12 mouse cellular contexts compared by ENCODE assay signal in the genomic region with DNA sequence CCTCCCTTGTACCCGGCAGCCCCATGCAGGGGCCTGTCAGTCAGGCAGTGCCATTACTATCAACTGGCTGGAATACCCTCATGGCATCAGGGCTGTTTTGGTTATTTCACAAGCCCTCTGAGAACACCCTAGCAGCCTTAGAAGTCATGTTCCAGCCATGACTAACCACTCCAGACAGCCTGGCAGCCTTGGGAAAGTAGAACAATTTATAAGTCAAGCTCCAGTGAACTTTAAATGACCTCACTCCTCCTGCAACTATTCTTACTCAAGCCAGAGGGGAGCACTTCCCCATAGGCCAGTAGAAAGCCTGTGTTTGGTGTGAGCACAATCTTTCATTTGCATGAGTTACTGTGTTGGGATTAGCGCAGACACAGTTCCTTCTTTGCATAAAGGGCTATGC.
A peak's percentile ranks its signal among the peaks of the same experiment; 100 is the strongest.
DNase-seq lines count a peak whose midpoint lies in the region; ATAC-seq lines count a peak whose summit lies in the region.
"Had no signal": no experiment of that assay in that cellular context is flagged by ENCODE, and none has a peak within 500 bp of the region (broad histone marks: within the 10 kb centered on the region; RNA-seq: fewer than 3 reads in every experiment).

No protein-coding gene starts in this region.

- DNase-seq in limb, embryonic 10.5 days (ENCODE audit: low spot score), result no peak
- peak; percentile 51 for DNase-seq in adrenal gland, postnatal 10 days
- DNase-seq in kidney, adult 18-20 months, result peak; percentile 6
- DNase-seq in MN1 (ENCODE audit: low spot score), result no peak
- no peak for DNase-seq in ovary, postnatal 36 days (ENCODE audit: low spot score)
- DNase-seq in right cerebral cortex, postnatal 10 days (ENCODE audit: low spot score in 2 of 2), result no peak
- DNase-seq: gastrocnemius, postnatal 14 days; thymus, postnatal 4 days had no signal

- H3K4me3 ChIP-seq in limb, embryonic 13.5 days, result no peak overlapping the region
- no peak overlapping the region for H3K4me3 ChIP-seq in limb, embryonic 10.5 days
- H3K4me3 ChIP-seq: myocyte had no signal

- H3K27me3 ChIP-seq in limb, embryonic 13.5 days, result no peaks in the 10 kb centered on the region
- H3K27me3 ChIP-seq in limb, embryonic 10.5 days (ENCODE audit: low read depth, poor library complexity, severe bottlenecking), result no peaks in the 10 kb centered on the region

- H3K4me2 ChIP-seq in limb, embryonic 13.5 days (replicated peaks), result no peak overlapping the region

- no peaks in the 10 kb centered on the region for H3K36me3 ChIP-seq in limb, embryonic 13.5 days
- no peaks in the 10 kb centered on the region for H3K36me3 ChIP-seq in limb, embryonic 10.5 days
- H3K36me3 ChIP-seq: G1E had no signal

- H3K9ac ChIP-seq in limb, embryonic 13.5 days, result no peak overlapping the region

- no peak overlapping the region; the same call in 1 of the 2 replicates for H3K27ac ChIP-seq in limb, embryonic 13.5 days
- no peak overlapping the region for H3K27ac ChIP-seq in limb, embryonic 10.5 days

- H3K9me3 ChIP-seq in limb, embryonic 13.5 days, result no peaks in the 10 kb centered on the region
- no peaks in the 10 kb centered on the region for H3K9me3 ChIP-seq in limb, embryonic 10.5 days (replicated peaks)
- H3K9me3 ChIP-seq: G1E had no signal

- 74% methylated on average over 2 of the region's 2 CpGs for WGBS in limb, embryonic 13.5 days
- WGBS in limb, embryonic 10.5 days, result 91% methylated on average over 2 of the region's 2 CpGs

- ATAC-seq in limb, embryonic 13.5 days (ENCODE audit: low FRiP score, low read depth), result peak; percentile 67
- peak; percentile 89 for ATAC-seq in megakaryocyte progenitor cell, adult 5-6 weeks (replicated peaks; ENCODE audit: poor library complexity)

- peaks cover 15% of the 10 kb centered on the region for H3K4me1 ChIP-seq in limb, embryonic 13.5 days
- peaks cover 6% of the 10 kb centered on the region for H3K4me1 ChIP-seq in limb, embryonic 10.5 days

Comparison
In these comparisons a context has a peak if more than half of its experiments do, and no peak if none do; other contexts are left out.
1. DNase-seq: peak in adrenal gland, postnatal 10 days (single experiment) and kidney, adult 18-20 months (single experiment); none in limb, embryonic 10.5 days (single experiment), MN1 (single experiment), ovary, postnatal 36 days (single experiment) and right cerebral cortex, postnatal 10 days (0 of 2).